Mouse (Mus musculus) forebrain, embryonic 12.5 days (tissue): Measurements from ENCODE around the gene Lrp2bp. TPM values are rescaled to one million over a fixed set of nuclear protein-coding genes. Genes with fewer than 3 reads are reported as not detected.

Source experiments
- ATAC-seq: fragments of 200-750 bp; cut with Nextera tagmentation; 2 replicates; pipeline ENCODE4 v1.8.0; 2017; ENCODE audit warnings: moderate TSS enrichment; ENCODE audit not compliant: low FRiP score
- H3K27ac ChIP-seq: fragments of 300-500 bp; sonication (generic); 2 replicates; pipeline ENCODE4 v1.5.1; 2016; ENCODE audit warnings: mild to moderate bottlenecking
- H3K27me3 ChIP-seq: fragments of 300-500 bp; sonication (generic); 2 replicates; pipeline ENCODE4 v1.6.1; 2016; ENCODE audit warnings: mild to moderate bottlenecking
- H3K36me3 ChIP-seq: fragments of 300-500 bp; sonication (generic); replicated peaks from 2 replicates; pipeline ENCODE4 v1.6.1; 2016; ENCODE audit warnings: mild to moderate bottlenecking
- H3K4me1 ChIP-seq: fragments of 300-500 bp; sonication (generic); 2 replicates; pipeline ENCODE4 v1.6.1; 2016
- H3K4me2 ChIP-seq: fragments of 300-500 bp; sonication (generic); 2 replicates; pipeline ENCODE4 v1.6.1; 2016; ENCODE audit warnings: mild to moderate bottlenecking, moderate library complexity
- H3K4me3 ChIP-seq: fragments of 300-500 bp; sonication (generic); replicated peaks from 2 replicates; pipeline ENCODE4 v1.5.1; 2016; ENCODE audit warnings: mild to moderate bottlenecking
- H3K9ac ChIP-seq: fragments of 300-500 bp; sonication (generic); 2 replicates; pipeline ENCODE4 v1.6.1; 2016; ENCODE audit warnings: mild to moderate bottlenecking
- H3K9me3 ChIP-seq: fragments of 300-500 bp; sonication (generic); 2 replicates; pipeline ENCODE4 v1.6.1; 2016
- WGBS: fragments of 180-500 bp; shearing (Covaris S2); methylation state at CpG from one replicate; pipeline ENCODE4 v1.1.7; 2016; 5-methylcytosine and 5-hydroxymethylcytosine counted together
- polyA plus RNA-seq: library from polyadenylated mRNA; unstranded; fragments of >200 nt; fragmentation: Nextera tagmentation; extraction: Ambion mirVana; gene quantifications from 2 replicates; pipeline ENCODE4 v1.2.1, GENCODE M21; 2016

Lrp2bp gene
- polyA plus RNA-seq, 1 experiment from 2014 or later: 0.45 TPM

GRCm38 (mm10) chr8:45998228-45998627 is 875 bp upstream of the Lrp2bp start:
- 88% methylated on average over 2 of the region's 2 CpGs for WGBS
- no peak overlapping the region for H3K27ac ChIP-seq
- H3K4me1 ChIP-seq: peaks cover 11% of the 10 kb centered on the region
- H3K4me3 ChIP-seq: no peak overlapping the region
- no peak overlapping the region for H3K4me2 ChIP-seq
- H3K27me3 ChIP-seq: peaks cover 5% of the 10 kb centered on the region; the same call in 1 of the 2 replicates
- no peak overlapping the region for H3K9ac ChIP-seq
- no peak for ATAC-seq
- no peaks in the 10 kb centered on the region for H3K9me3 ChIP-seq
- peaks cover 21% of the 10 kb centered on the region for H3K36me3 ChIP-seq

- ATAC-seq: peak; percentile 99
- peak overlapping the region; percentile 79 for H3K9ac ChIP-seq
Measured at GRCm38 (mm10) chr8:45999784-46000705, 942 bp downstream of the Lrp2bp start.

GRCm38 (mm10) chr8:46005596-46005995 is 6.5 kb downstream of the Lrp2bp start, which contains the start of gene Ankrd37:
TSS of gene Ankrd37 (minus strand) at chr8:46005707.
- no peak within 1 kb of the TSS for H3K27ac ChIP-seq
- no peak within 1 kb of the TSS for H3K4me3 ChIP-seq
- 74% methylated on average over 4 of the region's 4 CpGs for WGBS
- H3K4me2 ChIP-seq: no peak within 1 kb of the TSS
- peaks cover 2% of the 10 kb centered on the region; the same call in 1 of the 2 replicates for H3K4me1 ChIP-seq
- H3K36me3 ChIP-seq: no peaks in the 10 kb centered on the region
- H3K9ac ChIP-seq: no peak within 1 kb of the TSS
- ATAC-seq: no peak
- H3K9me3 ChIP-seq: no peaks in the 10 kb centered on the region
- peaks cover 5% of the 10 kb centered on the region; the same call in 1 of the 2 replicates for H3K27me3 ChIP-seq

More at GRCm38 (mm10) chr8:45999784-46000705, 942 bp downstream of the Lrp2bp start:
- peaks cover 5% of the 10 kb centered on the region; the same call in 1 of the 2 replicates for H3K27me3 ChIP-seq
- H3K4me2 ChIP-seq: peak overlapping the region; percentile 83
- H3K4me1 ChIP-seq: peaks cover 11% of the 10 kb centered on the region
- H3K4me3 ChIP-seq: peak overlapping the region; percentile 52
- peaks cover 16% of the 10 kb centered on the region for H3K36me3 ChIP-seq
- no peaks in the 10 kb centered on the region for H3K9me3 ChIP-seq
- peak overlapping the region; percentile 97 for H3K27ac ChIP-seq
- WGBS: 5% methylated on average over 55 of the region's 55 CpGs

GRCm38 (mm10) chr8:46007050-46007672 is 8.1 kb downstream of the Lrp2bp start:
- no peak overlapping the region for H3K27ac ChIP-seq
- H3K27me3 ChIP-seq: no peaks in the 10 kb centered on the region
- peaks cover 13% of the 10 kb centered on the region for H3K4me1 ChIP-seq
- H3K9ac ChIP-seq: no peak overlapping the region
- H3K4me3 ChIP-seq: no peak overlapping the region
- no peaks in the 10 kb centered on the region for H3K9me3 ChIP-seq
- H3K36me3 ChIP-seq: no peaks in the 10 kb centered on the region
- no peak for ATAC-seq
- no peak overlapping the region for H3K4me2 ChIP-seq
- 87% methylated on average over 3 of the region's 3 CpGs for WGBS

- no peaks in the 10 kb centered on the region for H3K27me3 ChIP-seq
- 0 out of 2 replicates have a peak overlapping the region, but pooled peaks have one; percentile 5 for H3K4me3 ChIP-seq
- no peaks in the 10 kb centered on the region for H3K9me3 ChIP-seq
- H3K36me3 ChIP-seq: no peaks in the 10 kb centered on the region
- peak; percentile 55; the same call in 1 of the 2 replicates for ATAC-seq
- peak overlapping the region; percentile 40 for H3K4me2 ChIP-seq
- H3K27ac ChIP-seq: no peak overlapping the region
- 52% methylated on average over 2 of the region's 2 CpGs for WGBS
- H3K9ac ChIP-seq: 0 out of 2 replicates have a peak overlapping the region, but pooled peaks have one; percentile 21
- peaks cover 13% of the 10 kb centered on the region for H3K4me1 ChIP-seq
Measured at GRCm38 (mm10) chr8:46010306-46010705, 11.2 kb downstream of the Lrp2bp start.

GRCm38 (mm10) chr8:46010746-46011680 is 11.9 kb downstream of the Lrp2bp start:
- H3K9me3 ChIP-seq: no peaks in the 10 kb centered on the region
- 20% methylated on average over 17 of the region's 17 CpGs for WGBS
- H3K4me2 ChIP-seq: peak overlapping the region; percentile 40
- H3K27ac ChIP-seq: no peak overlapping the region
- 0 out of 2 replicates have a peak overlapping the region, but pooled peaks have one; percentile 21 for H3K9ac ChIP-seq
- peak; percentile 46; the same call in 1 of the 2 replicates for ATAC-seq
- no peaks in the 10 kb centered on the region for H3K36me3 ChIP-seq
- H3K4me3 ChIP-seq: 0 out of 2 replicates have a peak overlapping the region, but pooled peaks have one; percentile 5
- peaks cover 13% of the 10 kb centered on the region for H3K4me1 ChIP-seq
- H3K27me3 ChIP-seq: no peaks in the 10 kb centered on the region

GRCm38 (mm10) chr8:46022203-46022602 is 23.1 kb downstream of the Lrp2bp start:
- no peaks in the 10 kb centered on the region for H3K36me3 ChIP-seq
- H3K4me1 ChIP-seq: no peaks in the 10 kb centered on the region
- H3K27ac ChIP-seq: no peak overlapping the region
- no peak overlapping the region for H3K9ac ChIP-seq
- H3K4me3 ChIP-seq: no peak overlapping the region
- 90% methylated on average over 9 of the region's 9 CpGs for WGBS
- no peak overlapping the region for H3K4me2 ChIP-seq
- ATAC-seq: no peak
- H3K9me3 ChIP-seq: no peaks in the 10 kb centered on the region
- no peaks in the 10 kb centered on the region for H3K27me3 ChIP-seq

- Histone ChIP-seq H3K27ac (no peak overlapping the region), H3K4me2 (no peak overlapping the region), H3K4me1 (no peaks in the 10 kb centered on the region)
Measured at GRCm38 (mm10) chr8:46022758-46023157, 23.7 kb downstream of the Lrp2bp start.

GRCm38 (mm10) chr8:46024392-46024791 is 25.3 kb downstream of the Lrp2bp start:
- no peak overlapping the region for H3K27ac ChIP-seq
- H3K4me2 ChIP-seq: no peak overlapping the region
- ATAC-seq: no peak
- no peak overlapping the region for H3K9ac ChIP-seq
- WGBS: 66% methylated on average over 4 of the region's 4 CpGs
- no peaks in the 10 kb centered on the region for H3K9me3 ChIP-seq
- no peak overlapping the region for H3K4me3 ChIP-seq
- no peaks in the 10 kb centered on the region for H3K4me1 ChIP-seq
- H3K27me3 ChIP-seq: no peaks in the 10 kb centered on the region
- H3K36me3 ChIP-seq: no peaks in the 10 kb centered on the region

More at GRCm38 (mm10) chr8:46022758-46023157, 23.7 kb downstream of the Lrp2bp start:
- Histone ChIP-seq H3K4me3 (no peak overlapping the region), H3K36me3 (no peaks in the 10 kb centered on the region), H3K9ac (no peak overlapping the region), H3K9me3 (no peaks in the 10 kb centered on the region), H3K27me3 (no peaks in the 10 kb centered on the region)
- ATAC-seq: no peak
- 90% methylated on average over 9 of the region's 9 CpGs for WGBS

- peaks cover 13% of the 10 kb centered on the region; the same call in 1 of the 2 replicates for H3K36me3 ChIP-seq
- H3K9ac ChIP-seq: no peak overlapping the region
- H3K4me2 ChIP-seq: no peak overlapping the region
- H3K27ac ChIP-seq: no peak overlapping the region
- no peaks in the 10 kb centered on the region for H3K27me3 ChIP-seq
- H3K9me3 ChIP-seq: no peaks in the 10 kb centered on the region
- H3K4me3 ChIP-seq: no peak overlapping the region
- WGBS: 72% methylated on average over 11 of the region's 11 CpGs
- ATAC-seq: no peak
- no peaks in the 10 kb centered on the region for H3K4me1 ChIP-seq
Measured at GRCm38 (mm10) chr8:46036217-46036616, 37.1 kb downstream of the Lrp2bp start.

- H3K4me3 ChIP-seq: no peak overlapping the region
- no peaks in the 10 kb centered on the region for H3K4me1 ChIP-seq
- no peaks in the 10 kb centered on the region for H3K9me3 ChIP-seq
- no peak for ATAC-seq
- no peaks in the 10 kb centered on the region for H3K27me3 ChIP-seq
- no peak overlapping the region for H3K27ac ChIP-seq
- no peak overlapping the region for H3K4me2 ChIP-seq
- no peak overlapping the region for H3K9ac ChIP-seq
- 94% methylated on average over 1 of the region's 1 CpGs for WGBS
- H3K36me3 ChIP-seq: peaks cover 14% of the 10 kb centered on the region
Measured at GRCm38 (mm10) chr8:46039666-46040065, 40.6 kb downstream of the Lrp2bp start.
